Mouse (Mus musculus): ENCODE measurements around the gene Mcl1. TPM values are rescaled to one million over a fixed set of nuclear protein-coding genes. Genes with fewer than 3 reads are reported as not detected.

Mcl1 gene
- polyA plus RNA-seq, 1 experiment from 2014 or later: 65.8 TPM

- H3K27me3 ChIP-seq (replicated peaks; ENCODE audit: control insufficient read depth, insufficient read depth, low read length): no peaks in the 10 kb centered on the region
- H3K9ac ChIP-seq (ENCODE audit: low read depth, low read length): no peak overlapping the region
- H3K4me2 ChIP-seq (ENCODE audit: low read depth, low read length): no peak overlapping the region
- 84% methylated on average over 4 of the region's 4 CpGs for WGBS
- peaks cover 24% of the 10 kb centered on the region; the same call in 1 of the 2 replicates for H3K4me1 ChIP-seq (ENCODE audit: control insufficient read depth, insufficient read depth, low read length)
- no peaks in the 10 kb centered on the region for H3K36me3 ChIP-seq (ENCODE audit: control insufficient read depth, insufficient read depth, low read length)
- ATAC-seq (ENCODE audit: low read depth): no peak
- no peak for DNase-seq (ENCODE audit: low spot score)
- no peak overlapping the region for H3K27ac ChIP-seq (replicated peaks; ENCODE audit: low read depth, low read length)
- H3K4me3 ChIP-seq (ENCODE audit: low read depth, low read length): no peak overlapping the region
- no peaks in the 10 kb centered on the region for H3K9me3 ChIP-seq (ENCODE audit: control insufficient read depth, low read length)
These were observed 39.7 kb downstream of the Mcl1 start for GRCm38 (mm10) chr3:95698286-95698685.

GRCm38 (mm10) chr3:95700233-95700681 is 41.7 kb downstream of the Mcl1 start:
- no peaks in the 10 kb centered on the region for H3K27me3 ChIP-seq (replicated peaks; ENCODE audit: control insufficient read depth, insufficient read depth, low read length)
- H3K9ac ChIP-seq (ENCODE audit: low read depth, low read length): no peak overlapping the region
- no peak overlapping the region for H3K27ac ChIP-seq (replicated peaks; ENCODE audit: low read depth, low read length)
- H3K4me3 ChIP-seq (ENCODE audit: low read depth, low read length): no peak overlapping the region
- peaks cover 21% of the 10 kb centered on the region; the same call in 1 of the 2 replicates for H3K4me1 ChIP-seq (ENCODE audit: control insufficient read depth, insufficient read depth, low read length)
- H3K9me3 ChIP-seq (ENCODE audit: control insufficient read depth, low read length): no peaks in the 10 kb centered on the region
- 52% methylated on average over 6 of the region's 6 CpGs for WGBS
- DNase-seq (ENCODE audit: low spot score): no peak
- no peaks in the 10 kb centered on the region for H3K36me3 ChIP-seq (ENCODE audit: control insufficient read depth, insufficient read depth, low read length)
- no peak for ATAC-seq (ENCODE audit: low read depth)
- no peak overlapping the region for H3K4me2 ChIP-seq (ENCODE audit: low read depth, low read length)

GRCm38 (mm10) chr3:95701085-95701484 is 42.5 kb downstream of the Mcl1 start:
- Histone ChIP-seq H3K4me3 (ENCODE audit: low read depth, low read length) (no peak overlapping the region), H3K4me1 (ENCODE audit: control insufficient read depth, insufficient read depth, low read length) (peaks cover 15% of the 10 kb centered on the region; the same call in 1 of the 2 replicates), H3K4me2 (ENCODE audit: low read depth, low read length) (no peak overlapping the region), H3K9ac (ENCODE audit: low read depth, low read length) (no peak overlapping the region), H3K27me3 (replicated peaks; ENCODE audit: control insufficient read depth, insufficient read depth, low read length) (no peaks in the 10 kb centered on the region), H3K36me3 (ENCODE audit: control insufficient read depth, insufficient read depth, low read length) (no peaks in the 10 kb centered on the region), H3K9me3 (ENCODE audit: control insufficient read depth, low read length) (no peaks in the 10 kb centered on the region), H3K27ac (replicated peaks; ENCODE audit: low read depth, low read length) (no peak overlapping the region)
- 73% methylated on average over 2 of the region's 2 CpGs for WGBS
- ATAC-seq (ENCODE audit: low read depth) (no peak), DNase-seq (ENCODE audit: low spot score) (no peak)

GRCm38 (mm10) chr3:95701877-95702540 is 43.4 kb downstream of the Mcl1 start:
- peak overlapping the region; percentile 66 for H3K27ac ChIP-seq (replicated peaks; ENCODE audit: low read depth, low read length)
- WGBS: 3% methylated on average over 24 of the region's 24 CpGs
- ATAC-seq (ENCODE audit: low read depth) (peak; percentile 93), DNase-seq (ENCODE audit: low spot score) (peak; percentile 88)
- H3K4me3 ChIP-seq (ENCODE audit: low read depth, low read length): peak overlapping the region; percentile 28
- no peaks in the 10 kb centered on the region for H3K27me3 ChIP-seq (replicated peaks; ENCODE audit: control insufficient read depth, insufficient read depth, low read length)
- H3K36me3 ChIP-seq (ENCODE audit: control insufficient read depth, insufficient read depth, low read length): no peaks in the 10 kb centered on the region
- H3K4me1 ChIP-seq (ENCODE audit: control insufficient read depth, insufficient read depth, low read length): peaks cover 8% of the 10 kb centered on the region; the same call in 1 of the 2 replicates
- H3K9ac ChIP-seq (ENCODE audit: low read depth, low read length): peak overlapping the region; percentile 62
- peak overlapping the region; percentile 58 for H3K4me2 ChIP-seq (ENCODE audit: low read depth, low read length)
- no peaks in the 10 kb centered on the region for H3K9me3 ChIP-seq (ENCODE audit: control insufficient read depth, low read length)

GRCm38 (mm10) chr3:95703276-95703675 is 44.7 kb downstream of the Mcl1 start:
- Histone ChIP-seq H3K4me3 (ENCODE audit: low read depth, low read length) (no peak overlapping the region), H3K27ac (replicated peaks; ENCODE audit: low read depth, low read length) (no peak overlapping the region), H3K4me1 (ENCODE audit: control insufficient read depth, insufficient read depth, low read length) (peaks cover 8% of the 10 kb centered on the region; the same call in 1 of the 2 replicates), H3K27me3 (replicated peaks; ENCODE audit: control insufficient read depth, insufficient read depth, low read length) (no peaks in the 10 kb centered on the region), H3K4me2 (ENCODE audit: low read depth, low read length) (no peak overlapping the region), H3K9me3 (ENCODE audit: control insufficient read depth, low read length) (no peaks in the 10 kb centered on the region), H3K36me3 (ENCODE audit: control insufficient read depth, insufficient read depth, low read length) (no peaks in the 10 kb centered on the region), H3K9ac (ENCODE audit: low read depth, low read length) (no peak overlapping the region)
- DNase-seq (ENCODE audit: low spot score) (no peak), ATAC-seq (ENCODE audit: low read depth) (no peak)
- 91% methylated on average over 3 of the region's 3 CpGs for WGBS

- Histone ChIP-seq H3K4me1 (ENCODE audit: control insufficient read depth, insufficient read depth, low read length) (peaks cover 8% of the 10 kb centered on the region; the same call in 1 of the 2 replicates), H3K36me3 (ENCODE audit: control insufficient read depth, insufficient read depth, low read length) (no peaks in the 10 kb centered on the region), H3K9me3 (ENCODE audit: control insufficient read depth, low read length) (no peaks in the 10 kb centered on the region), H3K9ac (ENCODE audit: low read depth, low read length) (no peak overlapping the region), H3K27me3 (replicated peaks; ENCODE audit: control insufficient read depth, insufficient read depth, low read length) (no peaks in the 10 kb centered on the region), H3K4me2 (ENCODE audit: low read depth, low read length) (no peak overlapping the region), H3K4me3 (ENCODE audit: low read depth, low read length) (no peak overlapping the region), H3K27ac (replicated peaks; ENCODE audit: low read depth, low read length) (no peak overlapping the region)
- WGBS: 89% methylated on average over 4 of the region's 4 CpGs
- no peak for ATAC-seq (ENCODE audit: low read depth)
- no peak for DNase-seq (ENCODE audit: low spot score)
These were observed 46.0 kb downstream of the Mcl1 start for GRCm38 (mm10) chr3:95704612-95705011.

- Histone ChIP-seq H3K27me3 (replicated peaks; ENCODE audit: control insufficient read depth, insufficient read depth, low read length) (no peaks in the 10 kb centered on the region), H3K4me1 (ENCODE audit: control insufficient read depth, insufficient read depth, low read length) (peaks cover 5% of the 10 kb centered on the region; the same call in 1 of the 2 replicates), H3K36me3 (ENCODE audit: control insufficient read depth, insufficient read depth, low read length) (no peaks in the 10 kb centered on the region), H3K4me3 (ENCODE audit: low read depth, low read length) (no peak overlapping the region), H3K4me2 (ENCODE audit: low read depth, low read length) (no peak overlapping the region), H3K9ac (ENCODE audit: low read depth, low read length) (no peak overlapping the region), H3K27ac (replicated peaks; ENCODE audit: low read depth, low read length) (no peak overlapping the region), H3K9me3 (ENCODE audit: control insufficient read depth, low read length) (no peaks in the 10 kb centered on the region)
- ATAC-seq (ENCODE audit: low read depth) (no peak), DNase-seq (ENCODE audit: low spot score) (no peak)
- 84% methylated on average over 4 of the region's 4 CpGs for WGBS
These were observed 47.7 kb downstream of the Mcl1 start for GRCm38 (mm10) chr3:95706273-95706672.

GRCm38 (mm10) chr3:95707497-95707896 is 48.9 kb downstream of the Mcl1 start:
- Histone ChIP-seq H3K4me3 (ENCODE audit: low read depth, low read length) (no peak overlapping the region), H3K9ac (ENCODE audit: low read depth, low read length) (no peak overlapping the region), H3K4me1 (ENCODE audit: control insufficient read depth, insufficient read depth, low read length) (no peaks in the 10 kb centered on the region), H3K36me3 (ENCODE audit: control insufficient read depth, insufficient read depth, low read length) (no peaks in the 10 kb centered on the region), H3K27ac (replicated peaks; ENCODE audit: low read depth, low read length) (no peak overlapping the region; the same call in 1 of the 2 replicates), H3K4me2 (ENCODE audit: low read depth, low read length) (no peak overlapping the region), H3K27me3 (replicated peaks; ENCODE audit: control insufficient read depth, insufficient read depth, low read length) (no peaks in the 10 kb centered on the region), H3K9me3 (ENCODE audit: control insufficient read depth, low read length) (no peaks in the 10 kb centered on the region)
- 64% methylated on average over 7 of the region's 7 CpGs for WGBS
- ATAC-seq (ENCODE audit: low read depth) (no peak), DNase-seq (ENCODE audit: low spot score) (no peak)

- no peaks in the 10 kb centered on the region for H3K27me3 ChIP-seq (replicated peaks; ENCODE audit: control insufficient read depth, insufficient read depth, low read length)
- H3K9me3 ChIP-seq (ENCODE audit: control insufficient read depth, low read length): no peaks in the 10 kb centered on the region
- H3K4me1 ChIP-seq (ENCODE audit: control insufficient read depth, insufficient read depth, low read length): no peaks in the 10 kb centered on the region
- no peak overlapping the region for H3K4me2 ChIP-seq (ENCODE audit: low read depth, low read length)
- H3K36me3 ChIP-seq (ENCODE audit: control insufficient read depth, insufficient read depth, low read length): no peaks in the 10 kb centered on the region
- no peak for ATAC-seq (ENCODE audit: low read depth)
- no peak overlapping the region for H3K27ac ChIP-seq (replicated peaks; ENCODE audit: low read depth, low read length)
- H3K4me3 ChIP-seq (ENCODE audit: low read depth, low read length): no peak overlapping the region
- H3K9ac ChIP-seq (ENCODE audit: low read depth, low read length): no peak overlapping the region
- no peak for DNase-seq (ENCODE audit: low spot score)
- 91% methylated on average over 4 of the region's 4 CpGs for WGBS
These were observed 50.5 kb downstream of the Mcl1 start for GRCm38 (mm10) chr3:95709044-95709443.
